Mouse (Mus musculus): Measurements from ENCODE around the gene Arrdc2.

Arrdc2 gene

GRCm38 (mm10) chr8:70807304-70807703 is 32.2 kb downstream of the Arrdc2 start:
- no peak for DNase-seq (ENCODE audit: low spot score)

- DNase-seq (ENCODE audit: low spot score): peak; percentile 79
These were observed 33.0 kb downstream of the Arrdc2 start for GRCm38 (mm10) chr8:70806541-70806940.

- DNase-seq (ENCODE audit: low spot score): peak; percentile 91
These were observed 34.9 kb downstream of the Arrdc2 start, which contains the start of gene Mast3 for GRCm38 (mm10) chr8:70804481-70805206. Mast3 (minus strand) TSS chr8:70805054.

GRCm38 (mm10) chr8:70803761-70804480 is 35.6 kb downstream of the Arrdc2 start:
- DNase-seq (ENCODE audit: low spot score): peak; percentile 59

- no peak for DNase-seq (ENCODE audit: low spot score)
These were observed 36.6 kb downstream of the Arrdc2 start for GRCm38 (mm10) chr8:70802786-70803510.

- DNase-seq (ENCODE audit: low spot score): no peak
These were observed 37.7 kb downstream of the Arrdc2 start for GRCm38 (mm10) chr8:70801830-70802229.

GRCm38 (mm10) chr8:70801156-70801555 is 38.4 kb downstream of the Arrdc2 start:
- no peak for DNase-seq (ENCODE audit: low spot score)

- no peak for DNase-seq (ENCODE audit: low spot score)
These were observed 38.9 kb downstream of the Arrdc2 start for GRCm38 (mm10) chr8:70800648-70801047.

- DNase-seq (ENCODE audit: low spot score): peak; percentile 48
These were observed 41.2 kb downstream of the Arrdc2 start for GRCm38 (mm10) chr8:70798281-70798680.

- peak; percentile 92 for DNase-seq (ENCODE audit: low spot score)
These were observed 42.1 kb downstream of the Arrdc2 start for GRCm38 (mm10) chr8:70797081-70798070.

- no peak for DNase-seq (ENCODE audit: low spot score)
These were observed 43.0 kb downstream of the Arrdc2 start for GRCm38 (mm10) chr8:70796403-70797080.

- DNase-seq (ENCODE audit: low spot score): no peak
These were observed 44.1 kb downstream of the Arrdc2 start for GRCm38 (mm10) chr8:70795370-70795769.

GRCm38 (mm10) chr8:70794215-70794614 is 45.3 kb downstream of the Arrdc2 start:
- no peak for DNase-seq (ENCODE audit: low spot score)

- DNase-seq (ENCODE audit: low spot score): peak; percentile 90
These were observed 46.8 kb downstream of the Arrdc2 start for GRCm38 (mm10) chr8:70792700-70793099.

GRCm38 (mm10) chr8:70791975-70792691 is 47.4 kb downstream of the Arrdc2 start:
- peak; percentile 97 for DNase-seq (ENCODE audit: low spot score)

GRCm38 (mm10) chr8:70791294-70791701 is 48.2 kb downstream of the Arrdc2 start:
- no peak for DNase-seq (ENCODE audit: low spot score)

GRCm38 (mm10) chr8:70790846-70791245 is 48.7 kb downstream of the Arrdc2 start:
- DNase-seq (ENCODE audit: low spot score): no peak

GRCm38 (mm10) chr8:70789046-70789445 is 50.5 kb downstream of the Arrdc2 start:
- DNase-seq (ENCODE audit: low spot score): no peak

- no peak for DNase-seq (ENCODE audit: low spot score)
These were observed 51.4 kb downstream of the Arrdc2 start for GRCm38 (mm10) chr8:70787941-70788667.

Data from lung, postnatal 25 days (tissue).